Mouse (Mus musculus) T-helper 17 cell (primary cell): ENCODE measurements at regions not wholly inside any gene's neighbourhood (a gene's known extent, or its start where the extent isn't known, plus 50 kb on each side); places are given as distances from the start of the nearest gene placed in this dataset.
"Not testable (repeated sequence)": the region's sequence is repeated elsewhere in the genome, so short reads cannot be mapped to it uniquely, and the experiment has no call there.

ENCODE experiments used
- in situ Hi-C, 2 experiments: fragments of 300-600 bp; cut with MboI, MseI; formaldehyde crosslinking; loops; 1 replicate in 1 of 2; 2 replicates in 1 of 2; pipeline ENCODE4 v1.15.1; 2025; ENCODE audit warnings: high pct_unique_total_duplicates in 2 of 2

DNA sequence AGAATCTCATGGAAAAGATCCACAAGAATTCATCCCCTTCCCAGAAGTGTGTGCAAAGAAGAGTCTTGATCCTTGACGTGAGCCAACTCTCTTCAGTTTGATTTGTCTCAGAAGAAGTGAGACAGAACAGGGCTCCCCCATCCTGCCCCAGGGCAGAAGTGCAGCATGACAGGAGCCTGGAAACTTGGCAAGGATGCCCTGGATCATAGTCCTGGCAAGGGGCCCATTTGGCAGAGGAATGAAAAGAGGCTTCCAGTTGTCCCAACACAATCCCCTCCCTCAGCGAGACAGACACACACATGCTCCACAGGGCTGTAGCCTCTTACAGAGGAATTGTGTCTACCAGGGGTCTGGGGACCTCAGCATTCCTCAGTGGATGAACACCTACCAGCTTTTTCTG lies 102.7 kb downstream of the Ptpn20 start:
- in situ Hi-C loops, result no loop called here

DNA sequence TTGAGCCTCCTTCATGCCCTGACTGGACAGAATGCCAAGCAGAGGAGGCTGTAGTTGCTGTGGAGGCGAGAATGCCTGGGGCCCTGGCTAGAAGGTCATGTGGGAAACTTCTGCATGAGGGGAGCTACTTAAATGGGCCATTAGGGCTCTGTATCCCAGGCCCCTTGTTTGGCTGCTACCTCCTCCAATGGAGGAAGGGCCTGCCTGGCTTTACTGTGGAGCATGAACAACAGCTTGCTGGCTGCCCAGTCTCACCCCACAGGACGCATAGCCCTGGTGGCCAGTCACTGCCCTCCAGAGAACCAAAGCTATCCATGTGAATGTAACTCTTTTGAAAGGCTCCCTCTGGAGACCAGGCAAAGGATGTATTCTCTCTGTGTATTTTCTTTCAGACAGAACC lies 105.2 kb downstream of the Ptpn20 start:
- in situ Hi-C loops, result no loop called here

DNA sequence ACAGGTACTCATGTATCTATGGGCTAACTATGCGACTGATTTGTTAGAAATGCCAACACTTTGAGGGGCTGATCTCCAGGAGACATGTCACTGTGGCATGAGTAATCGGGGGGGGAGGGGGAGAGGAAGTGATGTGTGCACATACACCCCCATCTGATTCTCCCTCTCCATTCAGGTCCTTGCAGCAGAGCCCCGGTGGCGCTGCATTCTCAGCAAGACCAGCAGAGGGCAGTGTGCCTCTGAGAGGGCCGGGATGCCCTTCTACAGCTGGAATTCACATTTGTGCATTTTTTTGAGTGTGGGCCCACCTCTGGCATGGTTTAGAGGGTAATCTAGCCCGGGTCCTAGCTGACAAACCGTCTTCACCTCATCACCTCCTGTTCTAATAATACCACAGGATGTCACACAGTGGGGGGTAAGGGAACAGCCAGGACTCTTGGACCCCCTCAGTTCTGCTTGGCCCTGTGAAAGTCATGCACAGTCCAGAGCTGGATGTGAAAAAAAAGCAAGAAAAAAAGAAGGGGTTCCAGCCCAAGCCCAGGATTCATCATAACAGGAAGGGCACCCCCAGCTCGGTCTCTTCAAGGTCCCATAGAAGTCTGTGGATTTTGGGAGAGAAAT lies 106.5 kb downstream of the Ptpn20 start:
- in situ Hi-C loops, result no loop called here

GRCm38 (mm10) chr14:33696817-33697216 lies 107.8 kb downstream of the Ptpn20 start:
- in situ Hi-C loops, result no loop called here

- in situ Hi-C loops, result no loop called here
Measured at GRCm38 (mm10) chr14:33699777-33700438, 110.9 kb downstream of the Ptpn20 start.

DNA sequence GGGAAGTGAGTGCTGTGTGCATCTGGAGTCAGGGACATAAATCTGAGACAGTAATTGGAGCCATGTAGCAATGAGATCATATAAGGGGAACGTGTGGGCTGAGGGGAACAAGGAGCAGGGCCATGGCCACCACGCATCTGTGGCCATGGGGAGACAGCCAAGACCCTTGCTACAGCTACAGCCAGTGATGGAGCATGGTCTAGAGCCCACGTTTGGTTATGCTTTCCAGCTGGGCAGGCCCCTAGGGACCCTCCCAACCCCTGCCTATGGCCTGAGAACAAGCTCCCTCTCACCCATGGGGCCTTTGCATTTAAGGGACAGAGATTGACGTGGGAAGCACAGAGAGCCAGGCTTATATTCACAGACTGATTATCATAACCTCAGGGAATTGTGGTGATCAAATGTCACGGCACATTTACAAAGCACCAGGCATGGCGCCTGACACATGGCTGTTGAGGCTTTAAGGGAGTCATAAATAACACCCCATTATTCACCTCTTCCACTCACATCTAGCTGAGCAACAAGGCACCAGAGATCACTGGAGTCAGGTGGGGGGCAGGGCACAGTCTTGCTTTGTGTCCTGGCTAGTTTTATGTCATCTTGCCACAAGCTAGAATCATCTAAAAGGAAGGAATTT lies 118.8 kb downstream of the Ptpn20 start:
- in situ Hi-C loops, result no loop called here

- in situ Hi-C loops, result no loop called here
Measured at GRCm38 (mm10) chr14:33708298-33708665, 119.3 kb downstream of the Ptpn20 start.

- in situ Hi-C loops, result no loop called here
Measured at GRCm38 (mm10) chr14:33712458-33712857, 123.5 kb downstream of the Ptpn20 start.

- in situ Hi-C loops, result no loop called here
Measured at GRCm38 (mm10) chr14:33719651-33720050, 130.6 kb downstream of the Ptpn20 start.

- in situ Hi-C loops, result not testable (repeated sequence)
Measured at GRCm38 (mm10) chr14:33722379-33723145, 133.6 kb downstream of the Ptpn20 start.

- in situ Hi-C loops, result no loop called here
Measured at GRCm38 (mm10) chr14:33726500-33726899, 137.5 kb downstream of the Ptpn20 start.

- in situ Hi-C loops, result no loop called here
Measured at GRCm38 (mm10) chr14:33729115-33729884, 140.3 kb downstream of the Ptpn20 start.

DNA sequence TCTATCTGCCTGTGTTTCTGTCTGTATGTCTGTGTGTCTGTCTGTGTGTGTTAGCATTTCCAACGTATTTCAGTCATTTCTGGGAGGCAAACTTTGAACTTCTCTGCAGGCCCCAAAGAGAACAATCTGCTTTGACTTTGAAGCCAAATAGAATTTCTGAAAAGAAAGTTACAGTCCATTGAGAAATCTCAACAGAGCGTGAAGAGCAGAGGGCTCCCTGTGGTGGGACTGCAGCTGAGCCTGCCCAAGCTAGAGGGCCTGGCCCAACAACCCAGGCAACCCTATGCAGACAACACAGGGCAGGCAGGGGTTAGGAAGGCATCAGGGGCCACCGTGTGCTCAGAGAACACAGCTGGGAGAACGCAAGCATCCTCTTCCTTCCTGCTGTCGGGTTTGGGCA lies 143.7 kb downstream of the Ptpn20 start:
- in situ Hi-C loops, result no loop called here

GRCm38 (mm10) chr14:33734446-33735043 lies 145.5 kb downstream of the Ptpn20 start:
- in situ Hi-C loops, result no loop called here

GRCm38 (mm10) chr14:33735653-33736052 lies 146.6 kb downstream of the Ptpn20 start:
- in situ Hi-C loops, result no loop called here

- in situ Hi-C loops, result no loop called here
Measured at GRCm38 (mm10) chr14:33746181-33746580, 157.2 kb downstream of the Ptpn20 start.

DNA sequence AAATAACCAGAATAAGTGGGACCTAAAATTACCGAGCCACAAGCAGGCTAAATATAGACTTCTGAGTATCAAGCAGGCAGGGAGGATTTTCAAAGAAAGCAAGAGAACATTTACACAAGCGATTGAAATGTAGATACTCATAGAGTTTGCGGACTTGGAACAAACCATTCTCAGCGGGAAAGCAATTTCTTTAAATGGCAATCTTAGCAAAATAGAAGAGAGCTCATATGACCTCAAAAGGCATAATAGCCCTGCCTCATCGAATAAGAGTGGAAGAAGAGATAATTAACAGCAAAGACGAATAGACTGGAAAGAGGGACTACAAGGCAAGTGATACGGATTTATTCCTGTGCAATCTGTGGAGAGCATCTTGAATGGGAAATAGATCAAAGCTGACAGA lies 163.7 kb upstream of the Gdf10 start:
- in situ Hi-C loops, result no loop called here

- in situ Hi-C loops, result no loop called here
Measured at GRCm38 (mm10) chr14:33763641-33764046, 159.7 kb upstream of the Gdf10 start.

DNA sequence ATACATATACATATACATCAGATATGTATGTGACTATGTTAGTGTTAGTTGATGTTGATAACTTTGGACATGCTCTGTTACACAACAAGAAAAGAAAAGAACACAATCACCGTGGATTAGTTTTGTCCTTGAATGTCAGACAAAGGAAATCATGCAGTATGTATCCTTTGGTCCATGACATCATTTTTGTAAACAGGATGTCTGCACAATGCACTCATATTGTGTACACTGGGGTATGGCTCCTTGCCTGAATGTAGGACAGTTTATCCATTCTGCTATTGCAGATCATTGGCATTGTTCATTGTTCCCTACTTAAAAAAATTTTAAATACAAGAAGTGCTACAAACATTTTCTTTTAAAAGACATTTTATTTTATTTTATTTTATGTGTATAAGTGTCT lies 157.6 kb upstream of the Gdf10 start:
- in situ Hi-C loops, result no loop called here

DNA sequence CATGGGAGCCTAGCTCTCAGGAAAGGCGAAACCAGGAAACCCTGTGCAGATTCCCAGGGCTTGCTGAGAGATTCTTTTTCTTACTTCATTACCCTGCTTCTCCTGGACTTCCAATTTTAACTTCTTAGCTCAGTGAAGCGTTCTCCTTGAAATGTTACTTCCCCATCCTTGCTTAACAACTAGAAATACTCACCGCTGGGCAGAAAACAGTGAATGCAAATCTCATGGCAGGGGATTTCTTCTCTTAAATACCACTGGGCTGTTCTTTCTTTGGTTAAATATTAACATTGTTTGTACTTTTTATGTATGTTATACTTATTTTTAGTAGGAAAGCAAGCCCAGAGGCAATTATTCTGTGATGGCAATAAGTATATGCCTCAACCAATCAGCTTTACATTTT lies 151.0 kb upstream of the Gdf10 start:
- in situ Hi-C loops, result loop anchor here in 1 of 2 experiments (10.0 kb wide), 1 partner anchor 1338 kb away; no protein-coding TSS in a partner anchor

- in situ Hi-C loops, result no loop called here
Measured at GRCm38 (mm10) chr14:33789556-33789955, 133.8 kb upstream of the Gdf10 start.
